Mouse (Mus musculus) layer of hippocampus, adult 11-12 months (tissue): ENCODE results near the gene Olfr734.

Source experiments
- DNase-seq: peaks from one replicate; pipeline ENCODE4 v3.0.0; 2022; ENCODE audit warnings: low spot score

The Olfr734 gene

DNA sequence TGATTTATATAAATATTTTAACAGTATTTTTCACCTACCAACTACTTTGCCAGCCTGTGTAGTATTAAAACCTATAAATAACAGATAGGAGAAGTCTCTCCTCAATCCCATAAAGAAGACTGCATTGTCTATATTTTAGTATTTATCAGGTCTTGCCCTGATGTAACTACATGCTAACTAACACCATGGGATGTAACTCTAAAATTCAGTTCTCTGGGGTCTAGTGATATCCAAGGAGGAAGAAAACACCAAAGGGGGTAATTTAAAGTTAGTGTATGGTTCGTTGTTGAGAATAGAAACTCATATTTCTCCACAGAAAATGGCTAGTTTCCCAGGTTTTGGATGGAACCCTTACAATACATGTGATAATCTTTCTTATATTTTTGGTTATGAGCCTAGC, at the start of gene Olfr734:
Olfr734 (minus strand) TSS at position 101 of the 400 bp plus-strand sequence.
- DNase-seq: no peak

DNA sequence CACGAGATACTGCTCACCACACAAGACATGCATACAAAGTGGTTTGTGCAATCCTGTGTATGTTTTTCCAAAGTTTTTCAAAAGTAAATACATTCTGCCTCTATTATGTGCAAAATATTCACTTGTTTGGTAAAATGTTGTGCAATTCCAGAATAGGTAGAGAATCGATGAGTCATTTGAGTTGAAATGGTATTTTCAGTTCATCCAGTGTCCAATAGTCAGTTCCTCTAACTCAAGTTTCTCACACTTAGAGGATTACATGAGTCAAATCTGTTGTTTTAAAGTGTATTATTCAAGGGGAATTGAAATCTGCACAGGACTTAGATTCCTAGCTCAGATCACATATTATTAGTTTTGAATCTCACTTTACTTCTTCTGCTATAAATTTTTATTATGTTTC, 37.0 kb upstream of the Olfr734 start:
- no peak for DNase-seq

DNA sequence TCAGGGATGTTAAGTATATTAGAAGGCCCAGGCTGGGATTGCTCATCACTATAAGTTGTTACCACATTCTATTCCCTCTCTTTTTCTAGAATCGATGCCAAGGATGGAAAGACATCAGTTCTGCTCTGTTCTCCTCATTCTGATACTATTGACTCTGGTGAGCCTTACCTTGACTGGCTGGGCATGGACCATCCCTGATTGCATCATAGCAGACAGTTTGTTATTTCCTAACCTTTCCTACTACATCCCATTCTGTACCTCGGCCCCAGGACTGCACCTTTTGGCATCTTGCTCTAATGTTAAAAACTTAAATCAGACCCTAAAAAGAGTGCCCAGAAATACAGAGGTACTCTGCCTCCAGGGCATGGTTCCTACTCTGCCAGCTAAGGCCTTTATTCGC, 33.9 kb upstream of the Olfr734 start:
- no peak for DNase-seq

DNA sequence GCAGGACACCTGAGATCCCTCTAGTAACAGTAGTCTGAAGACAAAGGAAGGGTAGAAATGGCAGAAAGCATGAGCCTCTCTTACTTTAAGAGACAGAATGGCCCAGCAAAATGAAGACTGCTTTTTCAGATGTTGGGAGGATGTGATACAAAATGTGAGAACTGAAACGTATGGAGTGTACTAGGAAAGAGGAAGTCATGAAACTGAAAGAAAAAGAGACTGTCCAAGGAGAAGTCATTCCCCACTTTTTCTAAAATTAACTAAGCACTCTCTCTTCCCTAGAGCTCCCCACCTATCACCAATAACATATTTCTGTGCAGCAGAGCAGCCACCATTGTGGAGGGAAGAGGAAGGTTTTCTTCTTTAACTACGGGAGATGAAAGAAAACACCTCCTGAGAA, 31.0 kb upstream of the Olfr734 start, which contains the start of gene Tlr11:
Tlr11 (plus strand) TSS at position 322 of the 400 bp plus-strand sequence.
- no peak for DNase-seq

DNA sequence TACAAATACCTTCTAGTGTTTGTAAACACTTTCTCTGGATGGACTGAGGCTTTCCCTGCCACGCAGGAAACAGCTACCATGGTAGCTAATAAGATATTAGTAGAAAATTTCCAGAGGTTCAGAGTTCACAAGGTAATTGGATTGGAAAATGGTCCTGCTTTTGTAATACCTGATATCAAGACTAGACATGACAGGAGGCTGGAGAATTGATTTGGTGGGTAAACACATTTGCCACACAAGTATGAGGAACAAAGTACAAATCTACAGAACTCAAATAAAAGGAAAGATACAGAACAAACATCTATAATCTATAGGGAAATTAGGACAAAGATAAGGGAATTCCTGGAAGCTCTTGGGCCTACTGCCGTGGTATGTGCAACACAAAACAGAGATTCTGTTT, 30.2 kb upstream of the Olfr734 start:
- no peak for DNase-seq

DNA sequence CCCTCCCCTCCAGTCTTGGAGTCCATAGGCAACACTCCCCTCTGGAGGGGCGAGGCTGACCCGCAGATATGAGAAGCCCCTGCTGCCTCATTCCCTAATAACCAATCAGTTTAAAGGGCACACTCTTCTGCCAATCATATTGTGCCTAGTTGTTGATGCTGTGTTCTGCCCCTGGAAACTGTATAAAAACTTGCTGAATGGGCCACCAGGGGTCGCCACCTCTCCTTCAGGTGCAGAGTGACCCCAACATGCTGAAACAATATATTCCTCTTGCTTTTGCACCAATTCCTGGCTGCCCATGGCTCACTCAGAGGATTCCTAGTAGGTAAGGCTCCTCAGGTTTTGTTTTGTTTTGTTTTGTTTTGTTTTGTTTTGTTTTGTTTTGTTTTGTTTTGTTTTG, 25.9 kb upstream of the Olfr734 start:
- DNase-seq: peak; percentile 10

DNA sequence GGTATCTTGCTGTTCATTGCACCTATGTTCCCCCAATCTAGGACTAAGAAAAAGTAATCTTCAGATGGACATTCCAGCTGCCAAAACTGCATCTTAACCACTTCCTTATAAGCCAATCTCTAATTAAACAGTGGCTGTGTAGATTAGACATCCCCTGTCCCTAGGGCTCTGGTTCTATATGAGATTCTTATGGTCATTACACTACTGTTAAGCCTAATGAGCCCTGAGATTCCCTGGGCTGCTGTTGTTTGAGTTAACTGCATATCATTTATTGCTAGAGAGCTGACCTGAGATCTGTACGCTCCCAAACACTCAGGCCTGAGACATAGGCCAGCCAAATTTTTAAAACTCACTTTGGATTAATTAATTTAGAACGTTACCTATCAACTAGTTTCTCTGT, 22.2 kb upstream of the Olfr734 start, which contains the start of gene Olfr735:
Olfr735 (minus strand) TSS at position 77 of the 400 bp plus-strand sequence.
- DNase-seq: no peak

DNA sequence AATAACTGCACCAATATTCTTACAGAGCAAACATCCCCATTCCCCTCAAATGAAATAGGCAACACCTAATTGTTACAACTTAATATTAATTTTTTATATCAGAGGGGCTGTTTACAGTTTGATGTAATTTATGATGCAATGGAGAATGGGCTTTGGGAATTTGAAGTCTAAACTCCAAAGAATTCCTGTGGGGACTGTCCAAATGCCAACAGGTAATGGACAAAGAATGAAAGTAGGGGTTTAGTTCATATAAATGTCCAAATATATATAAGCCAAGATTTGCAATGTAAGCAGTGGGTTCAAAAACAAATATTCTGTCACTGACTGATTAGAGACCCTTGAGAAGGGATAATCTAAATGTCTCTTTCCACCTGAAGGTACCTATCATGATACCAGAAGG, 25.1 kb downstream of the Olfr734 start, which contains the start of gene Olfr733:
Olfr733 (minus strand) TSS at position 101 of the 400 bp plus-strand sequence.
- DNase-seq: no peak

DNA sequence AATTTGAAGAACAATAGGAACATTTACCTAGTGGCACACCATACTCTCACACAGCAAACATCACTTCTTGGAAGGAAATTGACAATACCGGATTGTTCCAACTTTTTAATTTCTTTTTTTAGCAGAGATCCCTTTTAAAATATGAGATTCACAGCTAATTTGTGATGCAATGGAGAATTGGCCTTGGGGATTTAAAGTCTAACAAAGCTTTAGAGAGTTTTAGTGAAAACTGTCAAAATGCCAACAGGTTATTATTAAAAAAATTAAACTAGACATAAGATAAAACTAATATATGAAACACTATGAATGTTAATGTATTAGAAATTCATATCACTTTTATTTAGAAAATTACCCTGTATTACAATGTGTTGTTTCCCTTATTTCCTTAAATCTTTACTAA, 42.5 kb downstream of the Olfr734 start, which contains the start of gene Olfr732:
Olfr732 (minus strand) TSS at position 101 of the 400 bp plus-strand sequence.
- DNase-seq: no peak
